Mouse (Mus musculus) gastrocnemius, postnatal 36 days (tissue): ENCODE data around the gene Klf16. TPM values are rescaled to one million over a fixed set of nuclear protein-coding genes. Genes with fewer than 3 reads are reported as not detected.

ENCODE experiments used
- DNase-seq, 2 experiments: peaks; one replicate each; pipeline ENCODE4 v3.0.0; 2022
- intact Hi-C: fragments of 180-260 bp; cut with DNase I; formaldehyde crosslinking; loops from one replicate; pipeline ENCODE4 v1.15.1; 2025
- microRNA-seq, 2 experiments: library from miRNA; unstranded; fragments of <30 nt; microRNA quantifications; one replicate each; pipeline ENCODE4 v1.2.0; 2021
- total RNA-seq, 2 experiments: library from RNA; stranded (reverse); gene quantifications; 2 replicates each; pipeline ENCODE4 v1.2.3; 2021

The Klf16 gene
- total RNA-seq, 2 experiments from 2014 or later, result 1.5 TPM

GRCm38 (mm10) chr10:80549279-80549678 lies 27.8 kb downstream of the Klf16 start:
- no peak for DNase-seq
- intact Hi-C loops, result loop anchor here (2.0 kb wide), 1 partner anchor 100 kb away; no protein-coding TSS in a partner anchor

GRCm38 (mm10) chr10:80548428-80549006 lies 28.6 kb downstream of the Klf16 start:
- intact Hi-C loops, result loop anchor here (2.0 kb wide), 1 partner anchor 100 kb away; no protein-coding TSS in a partner anchor
- peak; percentile 45 to 54 for DNase-seq

- intact Hi-C loops, result no loop called here
- no peak for DNase-seq
Observed at GRCm38 (mm10) chr10:80547539-80547938, 29.6 kb downstream of the Klf16 start.

GRCm38 (mm10) chr10:80546945-80547344 lies 30.2 kb downstream of the Klf16 start:
- intact Hi-C loops, result no loop called here
- no peak for DNase-seq

- no peak for DNase-seq
- intact Hi-C loops, result no loop called here
Observed at GRCm38 (mm10) chr10:80545590-80545989, 31.5 kb downstream of the Klf16 start.

GRCm38 (mm10) chr10:80543873-80544272 lies 33.2 kb downstream of the Klf16 start:
- intact Hi-C loops, result no loop called here
- no peak for DNase-seq

GRCm38 (mm10) chr10:80539493-80539892 lies 37.6 kb downstream of the Klf16 start:
- intact Hi-C loops, result no loop called here
- DNase-seq, result no peak

- intact Hi-C loops, result no loop called here
- DNase-seq, result peak; percentile 54 to 69
Observed at GRCm38 (mm10) chr10:80538710-80539394, 38.3 kb downstream of the Klf16 start, which contains the start of gene Atp8b3. Gene Atp8b3 (minus strand): TSS chr10:80539124.

- no peak for DNase-seq
- intact Hi-C loops, result no loop called here
Observed at GRCm38 (mm10) chr10:80538180-80538579, 38.9 kb downstream of the Klf16 start.

GRCm38 (mm10) chr10:80535711-80536110 lies 41.4 kb downstream of the Klf16 start:
- no peak for DNase-seq
- intact Hi-C loops, result no loop called here

- intact Hi-C loops, result no loop called here
- DNase-seq, result no peak
Observed at GRCm38 (mm10) chr10:80535071-80535470, 42.0 kb downstream of the Klf16 start.

GRCm38 (mm10) chr10:80533704-80534103 lies 43.4 kb downstream of the Klf16 start:
- intact Hi-C loops, result no loop called here

GRCm38 (mm10) chr10:80532783-80533182 lies 44.3 kb downstream of the Klf16 start:
- intact Hi-C loops, result no loop called here
- no peak for DNase-seq

More at GRCm38 (mm10) chr10:80533704-80534103, 43.4 kb downstream of the Klf16 start:
- no peak for DNase-seq

GRCm38 (mm10) chr10:80526172-80526571 lies 50.9 kb downstream of the Klf16 start:
- DNase-seq, result no peak
- intact Hi-C loops, result no loop called here

- intact Hi-C loops, result no loop called here
- DNase-seq, result no peak
Observed at GRCm38 (mm10) chr10:80523299-80523698, 53.8 kb downstream of the Klf16 start.

- no peak for DNase-seq
- intact Hi-C loops, result no loop called here
Observed at GRCm38 (mm10) chr10:80519287-80519686, 57.8 kb downstream of the Klf16 start.

Small RNA genes lying within 50 kb of the gene (microRNA-seq; reads per million reads assigned to microRNA genes)
- gene Mir6912, result 0.74 to 1.1 reads per million in 2 experiments

Other genes starting within 250 kb of the Klf16 start
- 1 to 10 TPM; 1.1 to 2.0 TPM for gene Pcsk4, start 247.8 kb downstream of the Klf16 start, total RNA-seq
- 1 to 10 TPM; 1.3 to 1.5 TPM for gene Reep6, start 247.4 kb downstream of the Klf16 start, total RNA-seq
- 10 to 100 TPM; 27.4 to 38.1 TPM for gene Adamtsl5, start 228.9 kb downstream of the Klf16 start, total RNA-seq
- under 1 TPM; 0.15 to 0.20 TPM for gene Plk5, start 220.9 kb downstream of the Klf16 start, total RNA-seq
- gene Mex3d, start 189.7 kb downstream of the Klf16 start, total RNA-seq, result 1 to 10 TPM; 3.4 to 4.5 TPM
- 10 to 100 TPM; 95.1 to 99.9 TPM for gene Mbd3, start 177.8 kb downstream of the Klf16 start, total RNA-seq
- gene Uqcr11, start 170.5 kb downstream of the Klf16 start, total RNA-seq, result 100 to 1,000 TPM; 825 to 866 TPM
- 10 to 100 TPM; 11.0 to 12.0 TPM for gene Tcf3, start 143.7 kb downstream of the Klf16 start, total RNA-seq
- gene Onecut3, start 82.5 kb downstream of the Klf16 start, total RNA-seq, result not detected
- gene Atp8b3, start 38.2 kb downstream of the Klf16 start, total RNA-seq, result not detected
- 1 to 10 TPM; 8.8 to 9.7 TPM for gene Rexo1, start 15.8 kb downstream of the Klf16 start, total RNA-seq
- 10 to 100 TPM; 52.5 to 62.7 TPM for gene Abhd17a, start 13.0 kb upstream of the Klf16 start, total RNA-seq
- 10 to 100 TPM; 14.5 to 14.8 TPM for gene Scamp4, start 25.6 kb upstream of the Klf16 start, total RNA-seq
- gene Adat3, start 25.6 kb upstream of the Klf16 start, total RNA-seq, result under 1 TPM; 0.52 to 0.99 TPM
- under 1 TPM; 0.25 to 0.26 TPM for gene Gm49322, start 28.7 kb upstream of the Klf16 start, total RNA-seq
- 10 to 100 TPM; 84.0 to 90.0 TPM for gene Csnk1g2, start 45.5 kb upstream of the Klf16 start, total RNA-seq
- 10 to 100 TPM; 32.1 to 33.5 TPM for gene Btbd2, start 79.8 kb upstream of the Klf16 start, total RNA-seq
- gene Mknk2, start 100.8 kb upstream of the Klf16 start, total RNA-seq, result 100 to 1,000 TPM; 216 to 227 TPM
- gene Mob3a, start 124.7 kb upstream of the Klf16 start, total RNA-seq, result 1 to 10 TPM; 3.4 to 3.6 TPM
- gene Izumo4, start 124.9 kb upstream of the Klf16 start, total RNA-seq, result 1 to 10 TPM; 1.2 to 2.7 TPM
- 10 to 100 TPM; 23.8 to 25.6 TPM for gene Ap3d1, start 164.9 kb upstream of the Klf16 start, total RNA-seq
- gene Dot1l, start 177.9 kb upstream of the Klf16 start, total RNA-seq, result 10 to 100 TPM; 19.2 to 24.8 TPM
- gene Sf3a2, start 220.9 kb upstream of the Klf16 start, total RNA-seq, result 10 to 100 TPM; 23.1 to 29.4 TPM
- gene Plekhj1, start 221.3 kb upstream of the Klf16 start, total RNA-seq, result 10 to 100 TPM; 21.6 to 22.5 TPM
- gene Amh, start 227.9 kb upstream of the Klf16 start, total RNA-seq, result under 1 TPM; 0.25 to 0.41 TPM
- 100 to 1,000 TPM; 387 to 405 TPM for gene Jsrp1, start 236.2 kb upstream of the Klf16 start, total RNA-seq
- 100 to 1,000 TPM; 611 to 682 TPM for gene Oaz1, start 249.3 kb upstream of the Klf16 start, total RNA-seq